In the genomic region with DNA sequence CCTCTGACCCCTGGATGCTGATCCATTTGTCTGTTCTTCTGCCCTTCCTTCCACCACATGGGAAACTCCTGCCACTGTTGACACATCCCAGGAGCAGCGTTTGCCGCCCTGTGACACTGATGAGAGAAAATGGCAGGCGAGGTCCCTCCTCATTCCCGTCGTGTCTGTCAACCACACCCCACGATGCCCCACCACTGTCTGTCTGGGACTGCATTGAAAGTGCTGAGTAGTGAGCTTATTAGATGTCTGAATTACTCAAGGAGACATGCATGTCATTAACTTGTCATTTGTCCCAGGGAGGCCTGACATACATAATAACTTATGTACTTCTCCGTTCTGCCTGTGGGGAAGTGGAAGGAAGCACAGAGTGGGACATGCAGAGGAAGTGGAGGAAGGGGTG, we compare ENCODE assay signal across 28 mouse cellular contexts.
A peak's percentile ranks its signal among the peaks of the same experiment; 100 is the strongest.
DNase-seq lines count a peak whose midpoint lies in the region; ATAC-seq lines count a peak whose summit lies in the region.
"Had no signal": no experiment of that assay in that cellular context is flagged by ENCODE, and none has a peak within 500 bp of the region (broad histone marks: within the 10 kb centered on the region; RNA-seq: fewer than 3 reads in every experiment).

No protein-coding gene starts in this region.

- WGBS in hindbrain, embryonic 11.5 days = 10% methylated on average over 7 of the region's 7 CpGs
- WGBS in hindbrain, embryonic 16.5 days = 15% methylated on average over 7 of the region's 7 CpGs
- 45% methylated on average over 7 of the region's 7 CpGs for WGBS in forebrain, embryonic 15.5 days
- 44% methylated on average over 7 of the region's 7 CpGs for WGBS in kidney, embryonic 15.5 days

- peak; percentile 65 for ATAC-seq in hindbrain, embryonic 11.5 days (ENCODE audit: low FRiP score)
- ATAC-seq in hindbrain, embryonic 16.5 days = no peak
- ATAC-seq in forebrain, embryonic 15.5 days (replicated peaks) = peak; percentile 72
- no peak for ATAC-seq in activated CD4-positive, CD25-positive, alpha-beta regulatory T cell, adult 4 months
- ATAC-seq in kidney, embryonic 15.5 days (replicated peaks; ENCODE audit: low FRiP score) = no peak
- ATAC-seq: hindbrain, postnatal 0 days; intestine, embryonic 16.5 days; Patski had no signal

- no peaks in the 10 kb centered on the region for H3K9me3 ChIP-seq in hindbrain, embryonic 11.5 days (ENCODE audit: control insufficient read depth, low read length)
- no peaks in the 10 kb centered on the region for H3K9me3 ChIP-seq in hindbrain, embryonic 16.5 days (ENCODE audit: control insufficient read depth, low read length)
- H3K9me3 ChIP-seq in forebrain, embryonic 15.5 days = no peaks in the 10 kb centered on the region
- H3K9me3 ChIP-seq in kidney, embryonic 15.5 days (replicated peaks) = no peaks in the 10 kb centered on the region
- H3K9me3 ChIP-seq: heart, embryonic 13.5 days; limb, embryonic 10.5 days; liver, embryonic 15.5 days; neural tube, embryonic 15.5 days had no signal

- H3K4me3 ChIP-seq in hindbrain, embryonic 11.5 days (ENCODE audit: low read depth, low read length) = no peak overlapping the region
- H3K4me3 ChIP-seq in hindbrain, embryonic 16.5 days (ENCODE audit: low read length) = no peak overlapping the region
- no peak overlapping the region for H3K4me3 ChIP-seq in forebrain, embryonic 15.5 days
- H3K4me3 ChIP-seq in kidney, embryonic 15.5 days (replicated peaks) = no peak overlapping the region
- H3K4me3 ChIP-seq: heart, adult 2 months; heart, embryonic 13.5 days; layer of hippocampus, adult 2 months; limb, embryonic 10.5 days; liver, embryonic 15.5 days; neural tube, embryonic 15.5 days had no signal

- no peak overlapping the region for H3K27ac ChIP-seq in hindbrain, embryonic 11.5 days (ENCODE audit: low read depth, low read length)
- H3K27ac ChIP-seq in hindbrain, embryonic 16.5 days (ENCODE audit: low read depth, low read length) = no peak overlapping the region
- H3K27ac ChIP-seq in forebrain, embryonic 15.5 days (replicated peaks) = 0 out of 2 replicates have a peak overlapping the region, but pooled peaks have one; percentile 15
- no peak overlapping the region for H3K27ac ChIP-seq in kidney, embryonic 15.5 days
- H3K27ac ChIP-seq: heart, adult 2 months; heart, embryonic 13.5 days; hindbrain, postnatal 0 days; layer of hippocampus, adult 2 months; limb, embryonic 10.5 days; liver, embryonic 15.5 days; macrophage; neural tube, embryonic 15.5 days had no signal

- H3K4me2 ChIP-seq in hindbrain, embryonic 11.5 days (replicated peaks; ENCODE audit: low read depth, low read length) = no peak overlapping the region
- H3K4me2 ChIP-seq in hindbrain, embryonic 16.5 days (ENCODE audit: low read length) = no peak overlapping the region
- H3K4me2 ChIP-seq in forebrain, embryonic 15.5 days (replicated peaks) = no peak overlapping the region
- no peak overlapping the region for H3K4me2 ChIP-seq in kidney, embryonic 15.5 days
- H3K4me2 ChIP-seq: heart, embryonic 13.5 days; liver, embryonic 15.5 days; neural tube, embryonic 15.5 days had no signal

- no peaks in the 10 kb centered on the region for H3K36me3 ChIP-seq in hindbrain, embryonic 11.5 days (ENCODE audit: control insufficient read depth, insufficient read depth, low read length)
- H3K36me3 ChIP-seq in hindbrain, embryonic 16.5 days (ENCODE audit: control insufficient read depth, insufficient read depth, low read length) = no peaks in the 10 kb centered on the region
- H3K36me3 ChIP-seq in forebrain, embryonic 15.5 days = no peaks in the 10 kb centered on the region
- H3K36me3 ChIP-seq in kidney, embryonic 15.5 days = no peaks in the 10 kb centered on the region
- H3K36me3 ChIP-seq: G1E; heart, embryonic 13.5 days; limb, embryonic 10.5 days; liver, embryonic 15.5 days; neural tube, embryonic 15.5 days had no signal

- peak; percentile 37 for DNase-seq in hindbrain, embryonic 11.5 days (ENCODE audit: low spot score)
- peak; percentile 17 for DNase-seq in retina, embryonic 14.5 days (ENCODE audit: low spot score)
- DNase-seq in retina, postnatal 1 day = no peak
- DNase-seq: adrenal gland, adult 2 months; B cell, adult 2 months; cerebellum, adult 18-20 months; cerebellum, postnatal 14 days; gastrocnemius, postnatal 25 days; kidney, adult 9 months; kidney, postnatal 25 days; liver; right cerebral cortex, postnatal 14 days had no signal

- 0 out of 2 replicates have a peak, but pooled peaks cover 3% of the 10 kb centered on the region for H3K4me1 ChIP-seq in hindbrain, embryonic 11.5 days (replicated peaks; ENCODE audit: control insufficient read depth, insufficient read depth, low read length)
- peaks cover 2% of the 10 kb centered on the region; the same call in 1 of the 2 replicates for H3K4me1 ChIP-seq in hindbrain, embryonic 16.5 days (ENCODE audit: control insufficient read depth, insufficient read depth, low read depth, low read length)
- H3K4me1 ChIP-seq in forebrain, embryonic 15.5 days = peaks cover 13% of the 10 kb centered on the region
- H3K4me1 ChIP-seq in kidney, embryonic 15.5 days = peaks cover 9% of the 10 kb centered on the region
- H3K4me1 ChIP-seq: liver, embryonic 15.5 days had no signal

- H3K9ac ChIP-seq in hindbrain, embryonic 11.5 days (ENCODE audit: low read depth, low read length) = no peak overlapping the region
- H3K9ac ChIP-seq in hindbrain, embryonic 16.5 days (ENCODE audit: low read depth, low read length) = no peak overlapping the region
- no peak overlapping the region for H3K9ac ChIP-seq in forebrain, embryonic 15.5 days (replicated peaks)
- no peak overlapping the region for H3K9ac ChIP-seq in kidney, embryonic 15.5 days
- H3K9ac ChIP-seq: heart, embryonic 13.5 days; liver, embryonic 15.5 days; neural tube, embryonic 15.5 days had no signal

- peaks cover 2% of the 10 kb centered on the region; the same call in 1 of the 2 replicates for H3K27me3 ChIP-seq in hindbrain, embryonic 11.5 days (ENCODE audit: control insufficient read depth, insufficient read depth, low read length)
- H3K27me3 ChIP-seq in hindbrain, embryonic 16.5 days (replicated peaks; ENCODE audit: control insufficient read depth, insufficient read depth, low read length) = no peaks in the 10 kb centered on the region
- no peaks in the 10 kb centered on the region for H3K27me3 ChIP-seq in forebrain, embryonic 15.5 days
- no peaks in the 10 kb centered on the region for H3K27me3 ChIP-seq in kidney, embryonic 15.5 days
- H3K27me3 ChIP-seq: CH12.LX; heart, embryonic 13.5 days; liver, embryonic 15.5 days; neural tube, embryonic 15.5 days had no signal

Comparison
In these comparisons a context has a peak if more than half of its experiments do, and no peak if none do; other contexts are left out.
1. ATAC-seq: peak in hindbrain, embryonic 11.5 days (single experiment) and forebrain, embryonic 15.5 days (single experiment); none in hindbrain, embryonic 16.5 days (single experiment), activated CD4-positive, CD25-positive, alpha-beta regulatory T cell, adult 4 months (single experiment) and kidney, embryonic 15.5 days (single experiment).